Mouse (Mus musculus) frontal cortex, postnatal 36 days (tissue): ENCODE results near the gene Apol7b.
"Not testable (repeated sequence)": the region's sequence is repeated elsewhere in the genome, so short reads cannot be mapped to it uniquely, and the experiment has no call there.

Source experiments
- DNase-seq, 2 experiments: peaks; one replicate each; pipeline ENCODE4 v3.0.0; 2022; ENCODE audit warnings: low spot score in 2 of 2

Apol7b gene

GRCm38 (mm10) chr15:77447392-77447791, at the start of gene Apol7b:
TSS of gene Apol7b (minus strand) at chr15:77447492.
- DNase-seq, result not testable (repeated sequence)

DNA sequence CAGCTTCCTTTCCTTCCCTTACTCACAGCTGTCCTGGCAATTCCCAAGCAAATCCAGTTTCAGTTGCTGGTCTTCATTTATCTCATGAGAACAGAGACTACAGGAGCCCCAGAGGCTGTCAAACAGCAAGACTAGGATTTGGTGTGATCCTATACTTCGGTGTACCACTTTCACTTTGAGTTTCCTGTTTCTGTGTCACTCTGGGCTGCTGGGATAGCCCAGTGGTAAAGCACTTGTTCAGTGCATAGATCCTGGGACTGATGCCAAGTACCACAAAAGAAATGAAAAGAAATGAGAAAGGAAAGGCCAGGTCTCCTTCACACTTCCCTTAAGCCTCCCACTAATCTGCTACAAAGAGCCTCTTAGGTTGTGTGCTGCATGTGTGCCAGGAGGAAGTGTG, 47.4 kb upstream of the Apol7b start:
- DNase-seq, result not testable (repeated sequence)

DNA sequence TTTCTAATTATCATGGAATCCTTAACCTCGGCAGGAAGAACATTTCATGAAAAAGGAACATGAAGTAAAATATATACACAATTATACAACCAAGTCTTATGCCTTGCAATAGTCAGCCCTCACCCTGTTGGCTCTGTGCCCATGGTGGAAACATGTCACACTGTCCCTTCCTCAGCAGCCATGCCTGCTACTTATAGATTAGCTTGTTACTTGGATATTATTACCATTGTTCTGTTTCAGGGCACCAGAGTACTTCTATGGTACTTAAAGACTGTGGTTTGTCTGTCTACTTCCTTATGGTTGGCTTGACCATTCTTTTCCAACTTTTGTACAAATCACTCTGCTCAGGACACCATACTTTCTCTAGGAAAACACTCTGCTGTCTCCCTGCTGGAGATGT, 45.9 kb upstream of the Apol7b start:
- DNase-seq, result not testable (repeated sequence)

DNA sequence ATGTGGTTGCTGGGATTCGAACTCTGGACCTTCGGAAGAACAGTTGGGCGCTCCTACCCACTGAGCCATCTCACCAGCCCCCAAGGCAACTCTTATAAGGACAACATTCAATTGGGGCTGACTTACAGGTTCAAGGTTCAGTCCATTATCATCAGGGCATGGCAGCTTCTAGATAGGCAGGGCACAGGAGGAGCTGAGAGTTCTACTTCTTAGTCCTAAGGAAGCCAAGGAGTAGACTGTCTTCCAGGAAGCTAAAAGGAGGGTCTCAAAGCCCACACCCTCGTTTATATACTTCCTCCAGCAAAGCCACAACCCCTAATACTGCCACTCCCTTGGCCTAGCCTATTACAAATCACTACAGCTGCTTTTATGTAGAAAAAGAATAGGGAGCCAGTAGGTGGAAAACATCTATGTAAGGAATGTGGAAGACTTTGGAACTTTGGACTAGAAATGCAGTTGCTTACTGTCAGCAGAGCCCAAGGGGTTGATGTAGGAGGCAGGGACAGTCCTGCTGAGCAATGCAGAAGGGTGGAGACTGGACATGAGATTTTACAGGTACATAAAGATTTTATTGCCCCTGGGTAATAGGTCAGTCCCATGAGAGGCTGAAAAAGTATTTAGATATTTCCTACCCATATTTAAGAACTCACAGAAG, 35.0 kb upstream of the Apol7b start:
- no peak for DNase-seq

- DNase-seq, result not testable (repeated sequence)
Measured at GRCm38 (mm10) chr15:77476693-77477092, 29.4 kb upstream of the Apol7b start, which contains the start of gene Apol10a. TSS of gene Apol10a (plus strand) at chr15:77477047.

DNA sequence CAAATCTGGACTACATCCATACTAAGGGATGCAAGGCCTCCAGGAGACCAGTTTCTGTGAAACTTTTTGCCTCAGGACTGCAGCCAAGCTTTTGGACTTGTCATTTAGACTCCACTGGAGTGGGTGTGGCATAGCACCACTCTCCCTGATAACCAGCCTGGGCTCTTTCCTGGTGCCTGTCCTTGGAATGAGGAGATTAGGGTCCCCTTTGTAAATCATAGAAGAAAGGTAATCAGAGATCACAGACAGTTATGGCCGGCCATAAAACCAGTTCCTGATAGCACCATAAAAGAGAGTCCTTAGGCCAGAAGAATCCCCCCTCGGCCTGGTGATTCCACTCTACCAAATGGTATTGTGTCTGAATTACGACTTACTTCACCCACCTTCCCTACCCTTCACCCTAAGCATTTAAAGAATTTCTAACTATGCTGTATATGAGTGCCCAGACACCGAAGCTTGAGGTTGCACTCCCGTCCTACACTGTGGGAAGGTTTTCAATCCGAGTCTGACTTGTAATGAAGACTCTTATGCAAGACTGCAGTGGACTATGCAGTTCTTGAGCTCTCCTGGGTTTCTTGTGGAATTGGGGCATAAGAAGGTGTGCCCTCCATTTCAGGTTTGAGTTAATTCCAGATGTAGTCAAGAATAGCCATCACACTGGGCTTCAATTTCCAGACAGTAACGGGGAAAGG, 27.6 kb upstream of the Apol7b start:
- DNase-seq, result not testable (repeated sequence)

DNA sequence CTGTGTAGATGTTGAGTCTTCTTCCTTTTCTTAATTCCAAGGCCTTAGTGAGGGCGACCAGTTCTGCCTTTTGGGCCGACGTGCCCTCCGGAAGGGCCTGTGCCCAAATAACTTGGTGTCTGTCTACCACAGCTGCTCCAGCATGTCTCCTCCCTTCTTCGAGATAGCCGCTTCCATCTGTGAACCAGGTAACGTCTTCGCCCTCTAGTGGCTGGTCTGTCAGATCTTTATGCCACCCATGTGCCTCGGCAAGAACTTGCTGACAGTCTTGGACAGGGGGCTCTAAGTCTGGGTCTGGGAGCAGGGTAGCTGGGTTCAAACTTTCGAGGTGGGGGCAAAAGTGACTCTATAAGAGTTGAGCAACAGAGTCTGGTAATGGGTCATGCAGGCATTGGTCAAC, 2.6 kb upstream of the Apol7b start:
- not testable (repeated sequence) for DNase-seq

- DNase-seq, result not testable (repeated sequence)
Measured at GRCm38 (mm10) chr15:77445668-77446067, 1.6 kb downstream of the Apol7b start.

- DNase-seq, result peak; percentile 20 to 64
Measured at GRCm38 (mm10) chr15:77444746-77445145, 2.5 kb downstream of the Apol7b start.

DNA sequence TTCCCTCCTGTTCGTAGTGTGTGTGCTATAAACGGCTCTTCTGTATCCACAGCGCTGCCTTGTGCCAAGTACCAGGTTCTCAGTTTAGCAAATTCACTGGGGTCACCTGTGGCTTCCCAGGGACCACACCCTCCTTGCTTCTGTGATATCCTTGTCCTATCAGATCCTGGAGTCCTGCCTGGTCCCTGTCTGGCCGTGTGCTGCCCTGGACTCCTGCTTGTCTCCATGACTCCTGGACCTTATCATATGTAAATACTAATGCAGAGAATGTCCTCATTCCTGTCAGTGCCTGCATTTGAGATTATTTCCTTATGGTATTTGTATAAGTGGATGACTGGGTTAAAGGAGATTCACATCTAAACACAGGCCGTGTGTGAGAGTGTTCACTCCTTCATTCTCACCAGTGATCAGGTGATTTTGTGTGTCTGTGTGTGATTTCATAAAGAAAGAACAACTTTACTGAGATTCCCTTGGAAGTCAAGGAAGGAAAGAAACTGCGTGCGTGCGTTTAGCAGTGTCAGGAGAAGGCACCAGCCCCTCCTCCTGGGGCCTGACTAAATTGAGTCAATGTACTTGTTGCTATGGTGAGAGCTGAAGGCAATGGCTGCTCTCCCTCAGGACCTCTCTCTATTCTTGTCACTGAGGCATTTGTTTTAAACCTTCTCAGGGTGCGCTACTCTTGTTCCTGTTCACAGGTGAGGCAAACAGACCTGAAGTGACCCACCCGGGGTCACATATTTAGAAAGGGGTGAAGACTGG, 18.4 kb downstream of the Apol7b start:
- not testable (repeated sequence) for DNase-seq

DNA sequence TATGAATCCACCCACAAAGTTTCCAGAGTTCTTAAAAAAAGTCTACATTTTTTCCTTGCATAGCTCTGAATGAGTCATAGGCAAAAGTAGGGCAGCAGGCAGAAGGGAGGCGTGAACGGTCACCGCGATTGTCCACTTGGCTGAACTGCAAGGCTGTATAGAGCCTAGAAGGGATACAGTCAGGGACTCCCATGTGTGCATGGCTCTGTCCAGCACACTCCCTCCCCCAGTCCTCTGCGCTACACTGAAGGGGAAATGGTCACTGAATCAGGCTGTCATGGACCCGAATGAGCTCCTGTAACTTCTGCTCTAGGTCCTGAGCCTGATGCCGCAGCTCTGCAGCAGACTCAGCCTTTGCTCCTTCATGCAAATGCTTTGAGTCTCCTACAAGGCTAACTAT, 24.4 kb downstream of the Apol7b start:
- peak; percentile 11 to 15 for DNase-seq

- not testable (repeated sequence) for DNase-seq
Measured at GRCm38 (mm10) chr15:77419657-77420056, 27.6 kb downstream of the Apol7b start.

- not testable (repeated sequence) for DNase-seq
Measured at GRCm38 (mm10) chr15:77416655-77417333, 30.5 kb downstream of the Apol7b start.

DNA sequence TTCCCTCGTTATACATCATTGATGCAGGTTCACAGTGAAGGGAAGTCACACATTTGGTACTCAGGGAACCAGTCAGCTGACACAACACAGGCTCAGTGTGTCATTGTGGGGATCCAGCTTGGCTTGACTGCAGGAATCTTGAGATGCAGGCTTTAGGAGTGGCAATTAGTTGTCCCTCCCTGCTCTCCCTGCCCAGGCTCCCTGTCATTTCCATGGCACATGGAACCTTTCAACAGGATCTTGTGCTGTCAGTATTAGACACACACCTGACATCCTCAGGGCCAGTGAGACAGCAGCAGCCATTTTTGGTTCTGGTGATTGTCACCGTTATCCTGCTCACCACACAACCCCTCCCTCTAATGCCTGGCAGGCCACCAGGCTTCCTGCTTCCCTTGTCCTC, 31.6 kb downstream of the Apol7b start:
- not testable (repeated sequence) for DNase-seq

GRCm38 (mm10) chr15:77412695-77413094, 34.6 kb downstream of the Apol7b start:
- peak in 1 of 2 experiments; percentile 17 for DNase-seq

DNA sequence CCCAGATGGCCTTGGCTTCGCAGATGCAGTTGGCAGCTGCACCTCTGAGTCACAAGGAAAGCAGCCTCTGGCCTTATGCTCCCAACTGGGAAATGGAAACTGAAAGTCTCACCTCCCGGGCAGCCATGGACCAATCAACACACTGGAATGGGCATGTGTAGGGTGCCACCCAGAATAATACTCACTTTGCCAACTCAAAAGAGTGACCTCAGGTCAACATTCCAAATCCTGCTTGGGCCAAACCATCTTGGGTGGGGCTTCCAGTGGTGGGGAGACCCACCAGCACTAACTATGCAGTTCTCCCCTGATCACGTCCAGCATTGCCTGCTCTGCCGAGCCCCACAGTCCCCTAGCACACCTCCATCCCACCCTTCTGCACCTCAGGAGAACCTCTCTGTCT, 36.3 kb downstream of the Apol7b start, which contains the start of gene Apol9a:
Gene Apol9a, minus strand, starts transcription at position 101 of the 400 bp plus-strand sequence.
- DNase-seq, result not testable (repeated sequence)

DNA sequence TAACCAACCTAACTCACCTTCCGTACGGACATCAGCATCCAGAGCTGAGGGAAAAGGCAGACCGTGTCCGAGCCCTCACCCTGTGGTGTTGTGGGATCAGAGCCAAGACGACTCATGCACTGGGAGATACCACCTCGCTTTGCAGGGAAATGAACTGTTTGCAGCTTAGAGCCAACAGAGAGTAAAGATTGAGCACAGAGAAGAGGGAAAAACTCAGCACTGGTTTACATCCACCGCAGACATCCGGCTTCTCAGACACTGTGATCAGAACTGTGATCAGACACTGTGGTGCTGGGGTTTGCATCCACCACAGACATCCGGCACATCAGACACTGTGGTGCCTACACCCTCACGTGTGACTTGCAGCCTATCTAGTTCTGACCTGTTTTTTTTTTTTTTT, 40.9 kb downstream of the Apol7b start:
- DNase-seq, result peak in 1 of 2 experiments; percentile 15

DNA sequence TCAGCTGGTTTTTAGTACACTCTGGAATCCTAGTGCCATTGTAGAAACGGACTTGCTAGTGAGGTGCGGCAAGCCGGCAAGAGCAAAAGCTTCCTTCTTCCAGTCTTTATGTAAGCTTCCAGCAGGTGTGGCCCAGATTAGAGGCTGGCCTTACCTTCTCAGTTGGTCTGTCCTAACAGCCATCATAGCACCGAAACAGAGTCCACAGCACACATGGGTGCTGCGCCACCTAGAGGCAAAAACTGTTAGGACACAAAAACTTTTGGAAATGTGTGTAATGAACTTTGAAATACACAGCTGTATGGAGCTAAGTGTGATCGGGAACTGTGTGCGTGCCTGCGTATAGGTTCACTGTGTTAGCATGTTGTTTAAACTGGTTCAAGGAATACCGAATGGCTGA, 48.3 kb downstream of the Apol7b start, which contains the start of gene Apol7a:
Gene Apol7a, minus strand, starts transcription at position 84 of the 400 bp plus-strand sequence.
- peak; percentile 15 to 34 for DNase-seq

DNA sequence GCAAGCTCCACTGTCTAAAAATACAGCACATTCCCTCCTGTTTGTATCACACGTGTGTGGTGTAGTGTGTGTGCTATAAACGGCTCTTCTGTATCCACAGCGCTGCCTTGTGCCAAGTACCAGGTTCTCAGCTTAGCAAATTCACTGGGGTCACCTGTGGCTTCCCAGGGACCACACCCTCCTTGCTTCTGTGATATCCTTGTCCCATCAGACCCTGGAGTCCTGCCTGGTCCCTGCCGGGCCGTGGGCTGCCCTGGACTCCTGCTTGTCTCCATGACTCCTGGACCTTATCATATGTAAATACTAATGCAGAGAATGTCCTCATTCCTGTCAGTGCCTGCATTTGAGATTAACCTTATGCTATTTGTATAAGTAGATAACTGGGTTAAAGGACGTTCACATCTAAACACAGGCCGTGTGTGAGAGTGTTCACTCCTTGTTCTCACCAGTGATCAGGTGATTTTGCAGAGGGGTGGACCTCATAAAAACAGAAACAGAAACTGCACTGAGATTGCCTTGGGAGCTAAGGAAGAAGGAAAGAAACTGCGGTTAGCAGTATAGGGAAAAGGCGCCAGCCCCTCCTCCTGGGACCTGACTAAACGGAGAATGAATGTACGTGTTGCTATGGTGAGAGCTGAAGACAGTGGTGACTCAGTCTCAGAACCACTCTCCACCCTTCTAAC, 49.7 kb downstream of the Apol7b start:
- DNase-seq, result peak; percentile 17 to 31

DNA sequence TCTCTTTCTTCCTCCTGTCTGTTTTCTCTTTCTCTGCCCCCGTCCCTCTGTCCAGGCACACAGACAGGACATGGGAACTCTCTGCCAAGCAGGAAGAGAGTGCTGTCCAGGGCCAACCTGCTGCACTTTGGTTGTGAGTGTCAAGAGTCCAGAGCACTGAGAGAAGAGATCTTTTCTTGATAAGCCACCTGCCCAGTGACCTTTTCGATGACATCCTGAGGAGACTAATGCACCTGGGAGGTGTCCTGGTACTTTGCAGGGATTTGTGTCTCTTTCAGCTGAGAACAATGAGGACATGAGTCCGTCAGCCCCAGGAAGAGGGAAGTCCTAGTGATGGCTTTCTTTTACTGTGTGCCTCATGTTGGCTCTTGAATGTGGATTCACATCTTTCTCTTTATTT, 53.5 kb downstream of the Apol7b start:
- not testable (repeated sequence) for DNase-seq

GRCm38 (mm10) chr15:77387462-77387861, 59.8 kb downstream of the Apol7b start:
- DNase-seq, result no peak
